24 mouse cellular contexts compared by ENCODE assay signal in the genomic region with DNA sequence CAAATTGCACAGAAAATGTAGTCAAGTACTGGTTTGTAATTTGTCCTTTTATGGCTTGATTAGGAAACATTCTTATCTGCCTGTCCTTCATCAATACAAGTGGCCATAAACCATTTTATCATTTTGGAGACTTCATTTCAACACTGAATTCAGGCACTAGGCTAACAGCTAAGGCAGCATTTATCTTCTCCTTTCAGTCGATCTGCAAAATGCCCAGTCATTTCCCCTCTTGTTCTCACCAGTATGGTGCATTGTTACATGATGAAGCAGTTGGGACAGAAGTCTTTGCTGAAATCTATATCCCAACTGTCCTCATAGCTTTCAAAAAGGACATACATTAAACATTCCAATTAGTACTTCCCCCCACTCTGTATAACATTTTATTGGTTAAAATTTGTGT.
"Had no signal": no experiment of that assay in that cellular context is flagged by ENCODE, and none has a peak within 500 bp of the region (broad histone marks: within the 10 kb centered on the region; RNA-seq: fewer than 3 reads in every experiment).

No protein-coding gene starts in this region.

- H3K9me3 ChIP-seq: heart, embryonic 13.5 days; heart, embryonic 15.5 days; hindbrain, embryonic 10.5 days; hindbrain, embryonic 12.5 days; kidney, embryonic 15.5 days; limb, embryonic 13.5 days; limb, embryonic 15.5 days; liver, embryonic 12.5 days had no signal

- H3K4me3 ChIP-seq: gastrocnemius, adult 2 months; heart, adult 2 months; heart, embryonic 13.5 days; heart, embryonic 15.5 days; hindbrain, embryonic 10.5 days; hindbrain, embryonic 12.5 days; kidney, embryonic 15.5 days; limb, embryonic 13.5 days; limb, embryonic 15.5 days; liver, embryonic 12.5 days had no signal

- DNase-seq: gastrocnemius, adult 2 months; gastrocnemius, postnatal 10 days; gastrocnemius, postnatal 25 days; heart, adult 2 months; heart, postnatal 14 days; heart, postnatal 36 days; kidney, adult 11 months; kidney, adult 2 months; kidney, adult 9 months; kidney, postnatal 14 days; kidney, postnatal 36 days; layer of hippocampus, adult 9-11 months; layer of hippocampus, postnatal 36 days; left cerebral cortex, postnatal 4 days had no signal

- H3K36me3 ChIP-seq: heart, embryonic 13.5 days; heart, embryonic 15.5 days; hindbrain, embryonic 10.5 days; hindbrain, embryonic 12.5 days; kidney, embryonic 15.5 days; limb, embryonic 13.5 days; limb, embryonic 15.5 days; liver, embryonic 12.5 days had no signal

- H3K4me1 ChIP-seq: heart, embryonic 13.5 days; heart, embryonic 15.5 days; hindbrain, embryonic 10.5 days; hindbrain, embryonic 12.5 days; kidney, embryonic 15.5 days; limb, embryonic 13.5 days; limb, embryonic 15.5 days; liver, embryonic 12.5 days had no signal

- H3K27me3 ChIP-seq: heart, embryonic 13.5 days; heart, embryonic 15.5 days; hindbrain, embryonic 12.5 days; kidney, embryonic 15.5 days; limb, embryonic 13.5 days; limb, embryonic 15.5 days; liver, embryonic 12.5 days had no signal

- ATAC-seq: hindbrain, embryonic 16.5 days; intestine, embryonic 16.5 days; liver, embryonic 12.5 days had no signal
